Mouse (Mus musculus) small intestine, adult 2 months (tissue): ENCODE data around the gene Zfp853. TPM values are rescaled to one million over a fixed set of nuclear protein-coding genes. Genes with fewer than 3 reads are reported as not detected.
A peak's percentile ranks its signal among the peaks of the same experiment; 100 is the strongest.

Experiments
- H3K27ac ChIP-seq: fragments of 200-500 bp; 2 replicates; pipeline ENCODE4 v1.5.1; 2012; ENCODE audit warnings: low read depth, low read length, control low read depth, inconsistent platforms; ENCODE audit not compliant: insufficient read depth
- H3K27me3 ChIP-seq: fragments of 200-500 bp; 2 replicates; pipeline ENCODE4 v1.6.1; 2012; ENCODE audit warnings: mild to moderate bottlenecking, moderate library complexity, low read length, inconsistent platforms; ENCODE audit not compliant: control insufficient read depth, insufficient read depth
- H3K36me3 ChIP-seq: fragments of 200-500 bp; 2 replicates; pipeline ENCODE4 v1.6.1; 2012; ENCODE audit warnings: mild to moderate bottlenecking, low read length, control low read depth, inconsistent platforms; ENCODE audit not compliant: control insufficient read depth, insufficient read depth
- H3K4me1 ChIP-seq: fragments of 200-500 bp; 2 replicates; pipeline ENCODE4 v1.6.1; 2012; ENCODE audit warnings: low read length, inconsistent platforms, mixed read lengths; ENCODE audit not compliant: control insufficient read depth, insufficient read depth, insufficient read length
- H3K4me3 ChIP-seq: fragments of 200-500 bp; 2 replicates; pipeline ENCODE4 v1.5.1; 2012; ENCODE audit warnings: low read depth, mild to moderate bottlenecking, control low read depth, inconsistent platforms, low read length, moderate library complexity
- CTCF ChIP-seq: fragments of 200-500 bp; IDR thresholded peaks from 2 replicates; pipeline ENCODE4 v1.5.1; 2012; ENCODE audit warnings: low read depth, mild to moderate bottlenecking, control low read depth, inconsistent platforms, low read length, moderate library complexity, mixed read lengths; ENCODE audit not compliant: insufficient replicate concordance, insufficient read length; ENCODE audit errors: extremely low read depth
- POLR2A ChIP-seq: fragments of 200-500 bp; IDR thresholded peaks from 2 replicates; pipeline ENCODE4 v1.6.1; 2012; ENCODE audit warnings: low read depth, mild to moderate bottlenecking, control low read depth, inconsistent platforms, low read length, moderate library complexity
- WGBS: fragments of 180-500 bp; shearing (Covaris S2); methylation state at CpG from one replicate; pipeline ENCODE4 v1.1.7; 2018; 5-methylcytosine and 5-hydroxymethylcytosine counted together
- polyA plus RNA-seq: library from polyadenylated mRNA; depleted of rRNA; stranded (reverse); fragments of >200 nt; gene quantifications from 2 replicates; pipeline ENCODE4 v1.2.3, GENCODE M21; 2012; rRNA removed

Gene Zfp853
- polyA plus RNA-seq = 0.34 and 0.35 TPM in 2 replicates

- WGBS = 3% methylated on average over 38 of the region's 38 CpGs
- no peaks in the 10 kb centered on the region for H3K36me3 ChIP-seq
- H3K27me3 ChIP-seq = peaks cover 17% of the 10 kb centered on the region
- peak within 1 kb of the TSS; percentile 35; the same call in 1 of the 2 replicates for H3K4me3 ChIP-seq
- no peak within 1 kb of the TSS for H3K27ac ChIP-seq
- H3K4me1 ChIP-seq = 0 out of 2 replicates have a peak, but pooled peaks cover 3% of the 10 kb centered on the region
- TF ChIP-seq POLR2A = no peak
- TF ChIP-seq CTCF = no peak
These were observed at the start of gene Zfp853 for GRCm38 (mm10) chr5:143293404-143293803. TSS of gene Zfp853 (minus strand) at chr5:143293623.

GRCm38 (mm10) chr5:143339603-143340002 lies 46.2 kb upstream of the Zfp853 start:
- H3K27ac ChIP-seq = no peak overlapping the region
- no peaks in the 10 kb centered on the region for H3K36me3 ChIP-seq
- WGBS = 42% methylated on average over 6 of the region's 6 CpGs
- H3K27me3 ChIP-seq = no peaks in the 10 kb centered on the region
- H3K4me1 ChIP-seq = no peaks in the 10 kb centered on the region
- TF ChIP-seq CTCF (no peak), POLR2A (no peak)
- no peak overlapping the region for H3K4me3 ChIP-seq

DNA sequence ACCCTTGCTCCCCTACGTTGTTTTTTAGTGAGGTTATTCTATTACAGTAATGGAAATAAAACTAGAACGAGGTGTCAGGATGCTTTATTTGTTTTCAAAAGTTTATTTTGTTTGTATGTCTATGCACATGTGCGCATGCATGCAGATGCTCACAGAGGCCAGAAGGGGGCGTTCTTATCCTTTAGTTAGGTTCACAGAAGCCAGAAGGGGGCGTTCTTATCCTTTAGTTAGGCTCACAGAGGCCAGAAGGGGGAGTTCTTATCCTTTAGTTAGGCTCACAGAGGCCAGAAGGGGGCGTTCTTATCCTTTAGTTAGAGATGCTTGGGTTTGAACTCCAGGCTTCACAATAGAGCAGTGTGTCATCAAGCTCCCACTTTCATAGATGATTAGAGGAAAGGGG lies 43.1 kb upstream of the Zfp853 start:
- Histone ChIP-seq H3K4me1 (no peaks in the 10 kb centered on the region), H3K27ac (no peak overlapping the region), H3K4me3 (no peak overlapping the region), H3K27me3 (no peaks in the 10 kb centered on the region), H3K36me3 (no peaks in the 10 kb centered on the region)
- TF ChIP-seq POLR2A = no peak
- TF ChIP-seq CTCF = no peak
- WGBS = 61% methylated on average over 6 of the region's 6 CpGs

DNA sequence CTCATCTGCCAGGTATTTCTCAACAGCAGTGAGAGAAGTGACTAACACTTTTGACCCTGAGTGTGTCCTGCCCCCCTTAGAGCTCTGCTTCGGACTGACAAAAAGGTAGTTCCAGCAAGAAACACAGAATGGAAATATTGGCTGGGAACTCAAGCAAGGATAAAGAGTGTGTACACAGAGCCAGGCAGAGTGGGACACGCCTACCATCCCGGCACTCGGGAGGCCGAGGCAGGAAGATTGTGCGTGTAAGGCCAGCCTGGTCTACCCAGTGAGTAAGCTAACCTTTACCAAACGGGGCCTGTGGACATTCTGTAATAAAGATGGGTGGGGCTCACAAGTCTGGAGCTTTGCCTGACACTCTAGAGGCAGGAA lies 41.7 kb upstream of the Zfp853 start:
- H3K27ac ChIP-seq = no peak overlapping the region
- H3K36me3 ChIP-seq = no peaks in the 10 kb centered on the region
- WGBS = 42% methylated on average over 7 of the region's 7 CpGs
- no peaks in the 10 kb centered on the region for H3K4me1 ChIP-seq
- TF ChIP-seq POLR2A (no peak), CTCF (no peak)
- H3K27me3 ChIP-seq = no peaks in the 10 kb centered on the region
- H3K4me3 ChIP-seq = no peak overlapping the region

DNA sequence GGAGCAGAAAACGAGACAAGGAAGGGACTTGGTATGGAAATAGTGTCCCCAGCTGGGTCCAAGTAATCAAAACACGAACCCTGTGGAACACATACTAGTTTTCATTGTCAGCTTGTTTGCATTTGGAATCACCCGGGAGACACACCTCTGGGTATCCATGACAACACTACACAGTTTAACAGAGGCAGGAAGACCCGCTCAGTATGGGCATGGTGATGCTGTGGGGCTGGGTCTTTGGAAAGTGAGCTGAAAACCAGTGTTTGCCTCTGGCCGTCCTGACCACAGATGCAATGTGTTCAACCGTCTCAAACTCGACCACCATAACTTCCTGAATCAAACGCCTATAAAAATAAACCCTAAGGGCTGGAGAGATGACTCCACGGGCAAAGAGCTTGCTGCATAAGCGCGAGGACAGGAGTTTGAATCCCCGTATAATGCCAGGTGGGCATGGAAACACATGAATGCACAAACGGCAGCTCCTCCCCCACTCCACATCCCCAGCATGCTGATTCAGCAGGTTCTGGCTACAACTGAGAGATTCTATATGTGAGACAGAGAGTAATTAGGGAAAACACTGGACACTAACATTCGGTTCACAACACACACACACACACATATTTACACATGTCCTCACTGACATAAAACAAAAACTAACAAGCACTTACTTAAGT lies 41.1 kb upstream of the Zfp853 start:
- WGBS = 52% methylated on average over 14 of the region's 14 CpGs
- Histone ChIP-seq H3K27me3 (no peaks in the 10 kb centered on the region), H3K4me1 (no peaks in the 10 kb centered on the region; the same call in 1 of the 2 replicates), H3K27ac (no peak overlapping the region), H3K36me3 (no peaks in the 10 kb centered on the region), H3K4me3 (no peak overlapping the region)
- TF ChIP-seq POLR2A = no peak

- no peaks in the 10 kb centered on the region for H3K36me3 ChIP-seq
These were observed 40.4 kb upstream of the Zfp853 start for GRCm38 (mm10) chr5:143333872-143334271.

GRCm38 (mm10) chr5:143328690-143329495 lies 35.5 kb upstream of the Zfp853 start, which contains the start of gene Zdhhc4:
TSS of gene Zdhhc4 (minus strand) at chr5:143329256.
- TF ChIP-seq CTCF (no peak), POLR2A (peak; percentile 63; the same call in 1 of the 2 replicates)
- WGBS = under 1% methylated on average over 57 of the region's 57 CpGs
- H3K36me3 ChIP-seq = peaks cover 24% of the 10 kb centered on the region

More at GRCm38 (mm10) chr5:143333872-143334271, 40.4 kb upstream of the Zfp853 start:
- H3K27me3 ChIP-seq = no peaks in the 10 kb centered on the region
- no peak overlapping the region for H3K4me3 ChIP-seq
- 5% methylated on average over 5 of the region's 5 CpGs for WGBS
- H3K27ac ChIP-seq = no peak overlapping the region
- peak; percentile 57; the same call in 1 of the 2 replicates for TF ChIP-seq CTCF
- TF ChIP-seq POLR2A = no peak
- H3K4me1 ChIP-seq = no peaks in the 10 kb centered on the region; the same call in 1 of the 2 replicates

More at GRCm38 (mm10) chr5:143328690-143329495, 35.5 kb upstream of the Zfp853 start, which contains the start of gene Zdhhc4:
- no peaks in the 10 kb centered on the region for H3K27me3 ChIP-seq
- H3K4me1 ChIP-seq = peaks cover 2% of the 10 kb centered on the region; the same call in 1 of the 2 replicates
- H3K4me3 ChIP-seq = peak within 1 kb of the TSS; percentile 76
- H3K27ac ChIP-seq = peak within 1 kb of the TSS; percentile 17
